Mouse (Mus musculus): ENCODE data around the gene Ddx49. TPM values are rescaled to one million over a fixed set of nuclear protein-coding genes. Genes with fewer than 3 reads are reported as not detected.

The Ddx49 gene
- total and polyA plus RNA-seq, 2 experiments from 2014 or later: 43.6 to 47.0 TPM

DNA sequence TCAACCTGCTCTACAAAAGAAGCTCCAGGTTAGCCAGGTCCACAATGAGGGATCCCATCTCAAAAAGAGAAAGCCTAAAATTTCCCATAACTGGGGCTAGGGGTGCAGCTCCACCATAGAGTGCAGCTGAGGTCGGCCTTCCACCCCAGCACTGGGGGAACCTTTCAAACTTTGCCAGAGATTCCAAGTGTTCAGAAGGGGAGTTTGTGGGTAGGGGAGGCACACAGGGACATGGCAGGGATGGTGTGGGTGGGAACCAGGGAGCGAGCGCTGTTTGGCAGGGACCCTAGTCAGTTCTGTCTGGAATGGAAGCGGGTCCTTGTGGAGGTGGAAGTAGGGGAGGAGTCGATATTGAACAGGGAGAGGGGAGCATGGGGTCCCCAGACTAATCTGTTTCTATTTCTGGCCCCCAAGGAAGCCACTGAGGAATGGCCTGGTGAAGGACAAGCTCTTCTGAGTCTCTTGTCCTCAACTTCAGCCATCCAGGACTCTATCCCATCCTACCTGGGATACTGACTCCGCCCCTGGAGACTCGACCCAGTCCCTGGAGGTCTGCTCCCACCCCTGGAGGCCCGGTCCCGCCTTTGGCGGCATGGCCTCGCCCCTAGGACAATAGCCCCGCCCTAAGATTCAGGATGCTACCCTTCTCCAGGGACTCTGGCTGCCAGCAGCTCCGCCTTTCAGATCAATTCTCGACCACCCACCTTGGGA lies 27.0 kb upstream of the Ddx49 start, which contains the start of gene Gdf1:
TSS of gene Gdf1 (plus strand) at position 694 of the 711 bp plus-strand sequence.
- Histone ChIP-seq H3K4me2 (ENCODE audit: low read depth, low read length, poor library complexity, severe bottlenecking) (no peak within 1 kb of the TSS), H3K36me3 (ENCODE audit: insufficient read depth, low read length) (peaks cover 57% of the 10 kb centered on the region), H3K4me1 (ENCODE audit: insufficient read depth, low read length) (0 out of 2 replicates have a peak, but pooled peaks cover 3% of the 10 kb centered on the region), H3K9me3 (ENCODE audit: low read length) (no peaks in the 10 kb centered on the region), H3K27ac (ENCODE audit: low read depth, low read length) (no peak within 1 kb of the TSS; the same call in 1 of the 2 replicates), H3K9ac (replicated peaks; ENCODE audit: low read length, poor library complexity, severe bottlenecking) (no peak within 1 kb of the TSS), H3K4me3 (ENCODE audit: low read depth, low read length) (no peak within 1 kb of the TSS), H3K27me3 (ENCODE audit: insufficient read depth, low read length) (no peaks in the 10 kb centered on the region)
- ATAC-seq (ENCODE audit: low FRiP score) (no peak), DNase-seq (ENCODE audit: low spot score) (no peak)
- 35% methylated on average over 14 of the region's 14 CpGs for WGBS
- TF ChIP-seq CTCF (IDR thresholded peaks at IDR 0.05): no peak

DNA sequence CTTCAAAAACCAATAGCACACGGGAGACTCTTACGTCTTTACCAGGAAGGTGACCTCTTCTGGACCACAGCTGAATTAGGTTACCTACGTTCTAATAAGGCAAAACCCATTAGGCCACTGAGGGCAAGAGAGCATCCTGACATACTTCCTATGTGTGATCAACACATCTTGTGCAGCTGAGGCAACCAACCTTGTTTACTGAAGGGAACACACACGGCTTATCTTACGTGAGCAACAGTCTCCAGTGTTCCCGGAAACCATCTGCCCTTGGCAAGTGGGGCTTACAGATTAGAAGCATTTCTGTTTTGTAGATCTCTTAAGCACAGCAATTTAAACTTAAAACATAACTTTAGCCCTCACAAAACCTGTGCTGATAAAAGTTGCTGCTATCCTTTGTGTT lies 25.2 kb upstream of the Ddx49 start:
- H3K4me2 ChIP-seq (ENCODE audit: low read depth, low read length, poor library complexity, severe bottlenecking): no peak overlapping the region
- H3K27ac ChIP-seq (ENCODE audit: low read depth, low read length): no peak overlapping the region
- no peak overlapping the region for H3K4me3 ChIP-seq (ENCODE audit: low read depth, low read length)
- H3K9ac ChIP-seq (replicated peaks; ENCODE audit: low read length, poor library complexity, severe bottlenecking): no peak overlapping the region
- 0 out of 2 replicates have a peak, but pooled peaks cover 3% of the 10 kb centered on the region for H3K4me1 ChIP-seq (ENCODE audit: insufficient read depth, low read length)
- no peaks in the 10 kb centered on the region for H3K9me3 ChIP-seq (ENCODE audit: low read length)
- H3K27me3 ChIP-seq (ENCODE audit: insufficient read depth, low read length): no peaks in the 10 kb centered on the region
- no peak for TF ChIP-seq CTCF (IDR thresholded peaks at IDR 0.05)
- 93% methylated on average over 6 of the region's 6 CpGs for WGBS
- DNase-seq (ENCODE audit: low spot score) (no peak), ATAC-seq (ENCODE audit: low FRiP score) (no peak)
- peaks cover 51% of the 10 kb centered on the region for H3K36me3 ChIP-seq (ENCODE audit: insufficient read depth, low read length)

DNA sequence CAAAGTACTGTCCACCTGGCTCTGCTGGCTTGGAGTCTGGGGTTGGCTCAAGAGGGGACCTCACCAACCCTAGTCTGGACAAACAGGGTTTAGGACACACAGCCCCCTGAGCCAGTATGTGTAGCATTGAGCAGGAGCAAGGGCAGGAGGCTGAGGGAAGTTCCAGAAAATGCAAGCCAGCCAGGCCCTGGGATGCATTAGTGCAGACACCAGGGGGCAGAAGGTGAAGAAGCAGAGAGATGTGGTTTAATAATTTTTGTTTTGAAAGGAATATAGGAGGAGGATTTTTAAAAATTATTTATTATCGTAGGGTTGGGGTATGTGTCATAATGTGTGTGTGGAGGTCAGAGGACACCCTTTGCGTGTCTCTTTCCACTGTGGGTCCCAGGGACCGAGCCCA lies 21.4 kb upstream of the Ddx49 start:
- no peak for TF ChIP-seq CTCF (IDR thresholded peaks at IDR 0.05)
- no peak overlapping the region for H3K9ac ChIP-seq (replicated peaks; ENCODE audit: low read length, poor library complexity, severe bottlenecking)
- H3K4me3 ChIP-seq (ENCODE audit: low read depth, low read length): no peak overlapping the region
- H3K9me3 ChIP-seq (ENCODE audit: low read length): no peaks in the 10 kb centered on the region
- ATAC-seq (ENCODE audit: low FRiP score) (no peak), DNase-seq (ENCODE audit: low spot score) (no peak)
- H3K4me1 ChIP-seq (ENCODE audit: insufficient read depth, low read length): no peaks in the 10 kb centered on the region
- no peaks in the 10 kb centered on the region for H3K27me3 ChIP-seq (ENCODE audit: insufficient read depth, low read length)
- H3K36me3 ChIP-seq (ENCODE audit: insufficient read depth, low read length): peaks cover 54% of the 10 kb centered on the region
- H3K4me2 ChIP-seq (ENCODE audit: low read depth, low read length, poor library complexity, severe bottlenecking): no peak overlapping the region
- WGBS: 94% methylated on average over 3 of the region's 3 CpGs
- H3K27ac ChIP-seq (ENCODE audit: low read depth, low read length): no peak overlapping the region

DNA sequence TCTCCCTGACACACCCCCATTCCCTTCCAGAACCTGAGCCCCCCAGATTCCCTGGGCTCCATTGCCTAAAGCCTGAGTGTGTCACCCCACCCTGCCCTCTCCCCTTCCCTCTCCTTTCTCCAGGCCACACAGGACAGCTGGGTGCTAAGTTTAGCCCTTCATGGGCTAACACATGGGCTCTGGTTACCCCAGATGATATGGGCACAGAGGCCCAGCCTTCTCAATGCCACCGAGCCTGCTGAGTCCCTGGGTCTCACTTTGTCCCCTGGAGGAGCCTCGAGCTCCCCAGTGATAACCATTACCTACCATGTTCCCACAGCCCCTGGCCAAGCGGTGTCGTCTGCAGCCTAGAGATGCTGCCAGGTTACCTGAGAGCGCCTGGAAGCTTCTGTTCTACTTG lies 15.6 kb upstream of the Ddx49 start:
- WGBS: 82% methylated on average over 5 of the region's 5 CpGs
- Histone ChIP-seq H3K4me1 (ENCODE audit: insufficient read depth, low read length) (0 out of 2 replicates have a peak, but pooled peaks cover 5% of the 10 kb centered on the region), H3K27ac (ENCODE audit: low read depth, low read length) (peak overlapping the region; percentile 92), H3K36me3 (ENCODE audit: insufficient read depth, low read length) (peaks cover 34% of the 10 kb centered on the region), H3K4me3 (ENCODE audit: low read depth, low read length) (peak overlapping the region; percentile 62; the same call in 1 of the 2 replicates), H3K27me3 (ENCODE audit: insufficient read depth, low read length) (no peaks in the 10 kb centered on the region), H3K4me2 (ENCODE audit: low read depth, low read length, poor library complexity, severe bottlenecking) (peak overlapping the region; percentile 91), H3K9ac (replicated peaks; ENCODE audit: low read length, poor library complexity, severe bottlenecking) (no peak overlapping the region), H3K9me3 (ENCODE audit: low read length) (no peaks in the 10 kb centered on the region)
- no peak for TF ChIP-seq CTCF (IDR thresholded peaks at IDR 0.05)
- ATAC-seq (ENCODE audit: low FRiP score) (no peak), DNase-seq (ENCODE audit: low spot score) (no peak)

DNA sequence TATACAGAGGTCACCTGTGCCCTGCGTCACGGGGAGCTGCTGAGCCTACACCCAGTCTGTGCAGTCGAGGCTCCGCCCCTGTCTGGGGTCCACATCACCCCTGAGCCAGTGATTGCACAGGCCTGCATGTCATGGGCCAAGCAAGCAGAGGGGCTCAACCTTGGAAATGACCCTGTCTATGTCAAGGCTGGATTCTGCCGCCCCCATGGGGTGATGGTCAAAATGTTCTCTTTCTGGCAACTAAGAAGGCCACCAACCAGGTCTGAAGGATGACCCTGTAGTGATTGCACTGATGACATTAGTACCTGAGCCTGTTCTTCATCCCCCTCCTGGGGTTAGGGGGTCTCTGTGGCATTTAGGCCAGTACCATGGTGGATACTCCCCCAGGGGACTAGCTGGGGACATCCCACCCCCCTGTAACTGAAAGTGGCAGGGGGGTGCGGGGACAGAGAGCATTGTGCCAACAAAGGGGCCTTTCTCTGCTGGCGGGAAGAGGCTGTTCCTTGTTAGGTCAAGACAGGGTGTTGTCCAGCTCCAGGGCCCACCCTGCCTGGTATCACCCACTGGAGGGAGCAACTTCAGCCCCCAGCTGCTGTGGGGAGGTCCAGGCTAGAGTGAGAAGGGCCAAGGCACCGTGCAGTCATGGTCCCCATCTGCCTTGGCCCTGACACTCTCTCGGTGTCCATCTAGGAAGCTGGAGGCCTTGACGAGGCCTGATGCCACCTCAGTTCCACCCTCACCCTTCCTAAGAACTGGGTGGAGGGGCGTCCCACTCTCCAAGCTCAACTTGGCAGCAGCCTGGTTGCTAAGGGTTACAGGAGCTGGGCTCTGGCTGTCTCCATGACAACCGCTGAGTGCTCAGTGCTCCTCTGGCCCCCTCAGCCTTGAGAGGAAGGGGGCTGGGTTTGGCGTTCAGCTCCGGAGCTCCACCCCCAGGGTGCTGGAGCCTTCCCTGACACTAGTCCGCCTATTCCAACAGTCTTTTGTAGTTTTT lies 14.5 kb upstream of the Ddx49 start:
- H3K36me3 ChIP-seq (ENCODE audit: insufficient read depth, low read length): peaks cover 35% of the 10 kb centered on the region
- H3K4me3 ChIP-seq (ENCODE audit: low read depth, low read length): peak overlapping the region; percentile 62
- TF ChIP-seq CTCF (IDR thresholded peaks at IDR 0.05): peak; percentile 20; the same call in 1 of the 2 replicates
- 0 out of 2 replicates have a peak, but pooled peaks cover 5% of the 10 kb centered on the region for H3K4me1 ChIP-seq (ENCODE audit: insufficient read depth, low read length)
- no peaks in the 10 kb centered on the region for H3K27me3 ChIP-seq (ENCODE audit: insufficient read depth, low read length)
- H3K9me3 ChIP-seq (ENCODE audit: low read length): no peaks in the 10 kb centered on the region
- peak overlapping the region; percentile 92 for H3K27ac ChIP-seq (ENCODE audit: low read depth, low read length)
- 7% methylated on average over 15 of the region's 15 CpGs for WGBS
- peak; percentile 99 for DNase-seq (ENCODE audit: low spot score)
- H3K4me2 ChIP-seq (ENCODE audit: low read depth, low read length, poor library complexity, severe bottlenecking): peak overlapping the region; percentile 91
- ATAC-seq (ENCODE audit: low FRiP score): peak; percentile 78
- H3K9ac ChIP-seq (replicated peaks; ENCODE audit: low read length, poor library complexity, severe bottlenecking): peak overlapping the region; percentile 81
